ENCODE assay signal across 11 mouse cellular contexts in the genomic region with DNA sequence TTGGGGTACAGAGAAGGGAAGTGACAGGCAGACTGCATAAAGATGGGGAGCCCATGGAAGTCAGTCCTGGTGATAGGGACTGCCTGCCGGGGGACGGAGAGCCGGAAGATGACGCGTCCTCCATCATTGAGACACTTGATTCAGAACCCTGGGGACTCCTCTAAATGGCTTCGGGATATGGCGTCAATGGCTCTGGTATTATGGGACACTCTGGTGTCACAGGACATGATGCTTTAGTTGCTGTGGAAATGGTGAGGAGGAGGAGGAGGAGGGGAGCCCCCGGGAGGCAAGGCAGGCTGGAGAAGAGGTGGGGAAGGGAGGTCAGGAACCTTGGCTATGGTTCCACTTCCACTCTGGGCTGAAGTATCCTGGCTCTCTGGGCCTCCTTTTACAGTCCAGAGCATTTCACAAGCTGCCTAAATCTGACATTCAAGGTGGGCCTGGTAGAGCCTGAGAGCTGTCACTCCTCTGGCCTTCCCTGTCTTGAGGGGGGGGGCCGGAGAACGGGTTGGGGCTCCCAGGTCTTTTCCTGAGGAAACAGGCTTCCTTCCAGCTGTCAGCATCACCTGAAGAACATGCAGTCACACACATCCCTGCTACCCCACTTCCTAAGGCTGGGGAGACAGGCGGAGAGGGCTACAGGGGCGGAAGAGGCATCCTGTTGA. TPM values are rescaled to one million over a fixed set of nuclear protein-coding genes. Genes with fewer than 3 reads are reported as not detected.
DNase-seq lines count a peak whose midpoint lies in the region; ATAC-seq and TF ChIP-seq lines count a peak whose summit lies in the region.
"Had no signal": no experiment of that assay in that cellular context is flagged by ENCODE, and none has a peak within 500 bp of the region (broad histone marks: within the 10 kb centered on the region; RNA-seq: fewer than 3 reads in every experiment).

No protein-coding gene starts in this region.

- no peak overlapping the region for H3K9ac ChIP-seq in heart, postnatal 0 days (replicated peaks; ENCODE audit: low read depth, low read length)

- TF ChIP-seq EP300 in heart, postnatal 0 days (IDR thresholded peaks at IDR 0.05; ENCODE audit: low read depth): no peak

- ATAC-seq in heart, postnatal 0 days (ENCODE audit: insufficient read depth, low read depth): no peak
- ATAC-seq: inflammation-experienced regulatory T-cells, adult 6 months had no signal

- H3K27me3 ChIP-seq in heart, postnatal 0 days (ENCODE audit: control insufficient read depth, insufficient read depth, low read length): no peaks in the 10 kb centered on the region
- H3K27me3 ChIP-seq in spleen, adult 2 months (ENCODE audit: control insufficient read depth, insufficient read depth, low read length): no peaks in the 10 kb centered on the region

- 0 out of 2 replicates have a peak, but pooled peaks cover 7% of the 10 kb centered on the region for H3K36me3 ChIP-seq in heart, postnatal 0 days (replicated peaks; ENCODE audit: control insufficient read depth, insufficient read depth, low read length)
- H3K36me3 ChIP-seq in spleen, adult 2 months (ENCODE audit: control insufficient read depth, insufficient read depth, low read length): no peaks in the 10 kb centered on the region

- H3K4me2 ChIP-seq in heart, postnatal 0 days (ENCODE audit: low read depth, low read length): no peak overlapping the region

- no peak for TF ChIP-seq CTCF in heart, postnatal 0 days (IDR thresholded peaks at IDR 0.05; ENCODE audit: low read depth)
- TF ChIP-seq CTCF in spleen, adult 2 months (IDR thresholded peaks at IDR 0.05; ENCODE audit: extremely low read depth, insufficient read depth, insufficient read length, insufficient replicate concordance): no peak

- H3K27ac ChIP-seq in heart, postnatal 0 days (ENCODE audit: low read depth): peak overlapping the region; percentile 47
- peak overlapping the region; percentile 33 for H3K27ac ChIP-seq in spleen, adult 2 months (ENCODE audit: insufficient read depth, low read length)
- H3K27ac ChIP-seq: left cerebral cortex, adult 2 months had no signal

- peaks cover 28% of the 10 kb centered on the region for H3K4me1 ChIP-seq in heart, postnatal 0 days (ENCODE audit: control insufficient read depth, insufficient read depth)
- no peaks in the 10 kb centered on the region for H3K4me1 ChIP-seq in spleen, adult 2 months (ENCODE audit: control insufficient read depth, insufficient read depth, insufficient read length)

- intact Hi-C loops in heart, postnatal 25 days (cut with DNase I): no loop called here

- TF ChIP-seq POLR2A in spleen, adult 2 months (IDR thresholded peaks at IDR 0.05; ENCODE audit: low read depth, low read length): no peak

- 65% methylated on average over 12 of the region's 12 CpGs for WGBS in heart, postnatal 0 days
- WGBS in spleen, adult 2 months: 74% methylated on average over 12 of the region's 12 CpGs

- no peak overlapping the region for H3K4me3 ChIP-seq in heart, postnatal 0 days (ENCODE audit: low read depth, low read length)
- H3K4me3 ChIP-seq in spleen, adult 2 months (ENCODE audit: extremely low read depth, insufficient read depth, insufficient read length): no peak overlapping the region
- H3K4me3 ChIP-seq: left cerebral cortex, adult 2 months had no signal

- no peaks in the 10 kb centered on the region for H3K9me3 ChIP-seq in heart, postnatal 0 days (replicated peaks; ENCODE audit: control insufficient read depth, low read length)

- DNase-seq in heart, postnatal 0 days (ENCODE audit: low spot score): no peak
- DNase-seq in heart, postnatal 25 days (ENCODE audit: low spot score): no peak
- DNase-seq in spleen, adult 2 months (ENCODE audit: low read depth in 1 of 2, low spot score in 2 of 2): no peak
- DNase-seq in spleen, adult 12 weeks (ENCODE audit: low spot score): no peak
- peak; percentile 53 for DNase-seq in kidney, postnatal 10 days
- no peak for DNase-seq in retina, embryonic 14.5 days (ENCODE audit: low spot score)
- DNase-seq in frontal cortex, adult 2 months (ENCODE audit: extremely low spot score in 1 of 2, low spot score in 1 of 2): no peak
- DNase-seq: gastrocnemius, postnatal 25 days; lung, adult 2 months had no signal

RNA-seq across cellular contexts. Expression of a gene that starts 14.7 kb away (rescaled TPM):
- total RNA-seq in heart, postnatal 0 days (2014; rRNA removed; ENCODE audit: low replicate concordance): 38.4 and 59.5 TPM in 2 replicates
- 2.6 and 2.7 TPM in 2 replicates for polyA plus RNA-seq in heart, postnatal 0 days (2015; fragmentation: Nextera tagmentation; extraction: Ambion mirVana)
- total RNA-seq in heart, postnatal 25 days (2021): 10 to 100 TPM; 15.1 to 15.8 TPM
- polyA plus RNA-seq in spleen, adult 2 months (2012; rRNA removed): 61.1 and 61.6 TPM in 2 replicates
- 21.2 and 22.3 TPM in 2 replicates for polyA plus RNA-seq in frontal cortex, adult 2 months (2012; rRNA removed)
- polyA plus RNA-seq: inflammation-experienced regulatory T-cells, adult 6 months had no signal

RNA-seq across cellular contexts. Expression of a gene that starts 16.1 kb away (rescaled TPM):
- not detected in 2 replicates for total RNA-seq in heart, postnatal 0 days (2014; rRNA removed; ENCODE audit: low replicate concordance)
- polyA plus RNA-seq in heart, postnatal 0 days (2015; fragmentation: Nextera tagmentation; extraction: Ambion mirVana): 0.25 and 0.33 TPM in 2 replicates
- not detected for total RNA-seq in heart, postnatal 25 days (2021)
- not detected in 2 replicates for polyA plus RNA-seq in spleen, adult 2 months (2012; rRNA removed)
- polyA plus RNA-seq in frontal cortex, adult 2 months (2012; rRNA removed): 0.15 and 0.28 TPM in 2 replicates
- total RNA-seq: gastrocnemius, postnatal 25 days had no signal

RNA-seq across cellular contexts. Expression of a gene that starts 26.2 kb away (rescaled TPM):
- total RNA-seq in heart, postnatal 0 days (2014; rRNA removed; ENCODE audit: low replicate concordance): 8.9 and 16.9 TPM in 2 replicates
- 2.7 and 4.0 TPM in 2 replicates for polyA plus RNA-seq in heart, postnatal 0 days (2015; fragmentation: Nextera tagmentation; extraction: Ambion mirVana)
- 10 to 100 TPM; 62.0 to 69.7 TPM for total RNA-seq in heart, postnatal 25 days (2021)
- polyA plus RNA-seq in spleen, adult 2 months (2012; rRNA removed): 10.6 and 13.9 TPM in 2 replicates
- 256 and 260 TPM in 2 replicates for polyA plus RNA-seq in frontal cortex, adult 2 months (2012; rRNA removed)
- polyA plus RNA-seq: inflammation-experienced regulatory T-cells, adult 6 months had no signal

Comparison
In these comparisons a context has a peak if more than half of its experiments do, and no peak if none do; other contexts are left out.
1. RNA of a gene that starts 26.2 kb away (polyA plus RNA-seq): 256 to 260 TPM in frontal cortex, adult 2 months; 10.6 to 13.9 TPM in spleen, adult 2 months and 2.7 to 4.0 TPM in heart, postnatal 0 days; every median in the first group is over 10 times any median in the second.